ENCODE assay signal across 17 mouse cellular contexts in the genomic region with DNA sequence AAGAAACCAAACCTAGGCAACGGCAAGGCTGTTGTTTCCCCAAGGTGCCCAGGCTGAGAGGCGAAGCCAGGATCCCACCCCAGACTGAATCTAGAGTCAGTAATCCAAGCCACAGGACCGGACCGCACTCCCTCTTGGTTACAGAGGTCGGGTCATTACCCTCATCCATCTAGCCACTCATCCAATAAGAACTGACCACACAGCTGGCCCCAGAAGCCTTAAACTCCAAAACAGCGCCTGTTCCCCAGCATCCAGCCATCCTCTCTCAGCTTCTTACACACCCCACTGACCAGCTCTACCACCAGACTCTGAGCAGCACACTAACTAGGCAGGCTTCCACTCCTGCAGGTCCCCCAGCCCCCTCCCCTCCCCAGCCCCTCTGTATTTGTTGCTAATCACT. TPM values are rescaled to one million over a fixed set of nuclear protein-coding genes. Genes with fewer than 3 reads are reported as not detected.
"Had no signal": no experiment of that assay in that cellular context is flagged by ENCODE, and none has a peak within 500 bp of the region (broad histone marks: within the 10 kb centered on the region; RNA-seq: fewer than 3 reads in every experiment).

No protein-coding gene starts in this region.

- H3K4me2 ChIP-seq: lung, embryonic 14.5 days; midbrain, embryonic 12.5 days; neural tube, embryonic 13.5 days; neural tube, embryonic 15.5 days had no signal

- H3K36me3 ChIP-seq: midbrain, embryonic 12.5 days; neural tube, embryonic 13.5 days; neural tube, embryonic 15.5 days had no signal

- H3K9me3 ChIP-seq: midbrain, embryonic 12.5 days; neural tube, embryonic 13.5 days; neural tube, embryonic 15.5 days had no signal

- H3K27me3 ChIP-seq: midbrain, embryonic 12.5 days; neural tube, embryonic 13.5 days; neural tube, embryonic 15.5 days had no signal

- H3K9ac ChIP-seq: lung, embryonic 14.5 days; midbrain, embryonic 12.5 days; neural tube, embryonic 13.5 days; neural tube, embryonic 15.5 days had no signal

- ATAC-seq: midbrain, embryonic 16.5 days had no signal

- H3K27ac ChIP-seq: midbrain, embryonic 12.5 days; neural tube, embryonic 13.5 days; neural tube, embryonic 15.5 days had no signal

- DNase-seq: lung, adult 18-20 months; lung, embryonic 14.5 days; lung, postnatal 10 days; lung, postnatal 4 days; retina, postnatal 1 day; right cerebral cortex, adult 18-20 months; right cerebral cortex, postnatal 25 days; right cerebral cortex, postnatal 4 days; spleen, adult 18-20 months; thymus, adult 18-20 months; thymus, postnatal 14 days; thymus, postnatal 36 days had no signal

- H3K4me3 ChIP-seq: midbrain, embryonic 12.5 days; myocyte; neural tube, embryonic 13.5 days; neural tube, embryonic 15.5 days had no signal

RNA-seq across cellular contexts. Expression of a gene that starts 37.5 kb away (rescaled TPM):
- polyA plus RNA-seq: lung, embryonic 14.5 days; midbrain, embryonic 12.5 days; midbrain, embryonic 16.5 days; myocyte; neural tube, embryonic 15.5 days had no signal
